Mouse (Mus musculus): Measurements from ENCODE around the gene Cd209b. TPM values are rescaled to one million over a fixed set of nuclear protein-coding genes. Genes with fewer than 3 reads are reported as not detected.

Cd209b gene
- not detected in 2 replicates for polyA plus RNA-seq (2016; fragmentation: Nextera tagmentation; extraction: Ambion mirVana)

- Histone ChIP-seq H3K27ac (replicated peaks) (no peak within 1 kb of the TSS), H3K9me3 (peaks cover 54% of the 10 kb centered on the region), H3K4me3 (no peak within 1 kb of the TSS), H3K27me3 (replicated peaks; ENCODE audit: low read depth, poor library complexity, severe bottlenecking) (no peaks in the 10 kb centered on the region), H3K4me1 (no peaks in the 10 kb centered on the region), H3K36me3 (replicated peaks) (no peaks in the 10 kb centered on the region)
- WGBS = 90% methylated on average over 3 of the region's 3 CpGs
- no peak for DNase-seq (ENCODE audit: low spot score)
Observed at GRCm38 (mm10) chr8:3926744-3927143, at the start of gene Cd209b. Gene Cd209b (minus strand): TSS chr8:3926844.

GRCm38 (mm10) chr8:3956037-3956436 is 29.4 kb upstream of the Cd209b start:
- WGBS = 71% methylated on average over 1 of the region's 1 CpGs
- Histone ChIP-seq H3K27me3 (replicated peaks; ENCODE audit: low read depth, poor library complexity, severe bottlenecking) (no peaks in the 10 kb centered on the region), H3K36me3 (replicated peaks) (no peaks in the 10 kb centered on the region), H3K4me1 (no peaks in the 10 kb centered on the region), H3K4me3 (no peak overlapping the region), H3K27ac (replicated peaks) (no peak overlapping the region), H3K9me3 (peaks cover 53% of the 10 kb centered on the region)
- DNase-seq (ENCODE audit: low spot score) = no peak

- Histone ChIP-seq H3K27me3 (replicated peaks; ENCODE audit: low read depth, poor library complexity, severe bottlenecking) (no peaks in the 10 kb centered on the region), H3K9me3 (peaks cover 44% of the 10 kb centered on the region), H3K4me1 (no peaks in the 10 kb centered on the region), H3K4me3 (no peak within 1 kb of the TSS), H3K36me3 (replicated peaks) (no peaks in the 10 kb centered on the region), H3K27ac (replicated peaks) (no peak within 1 kb of the TSS)
- WGBS = 84% methylated on average over 1 of the region's 1 CpGs
- no peak for DNase-seq (ENCODE audit: low spot score)
Observed at GRCm38 (mm10) chr8:3954646-3955045, 28.0 kb upstream of the Cd209b start, which contains the start of gene Cd209c. Gene Cd209c (minus strand): TSS chr8:3954746.

GRCm38 (mm10) chr8:3940023-3940422 is 13.4 kb upstream of the Cd209b start:
- 94% methylated on average over 3 of the region's 3 CpGs for WGBS
- no peaks in the 10 kb centered on the region for H3K27me3 ChIP-seq (replicated peaks; ENCODE audit: low read depth, poor library complexity, severe bottlenecking)
- no peaks in the 10 kb centered on the region for H3K36me3 ChIP-seq (replicated peaks)
- no peak overlapping the region for H3K27ac ChIP-seq (replicated peaks)
- H3K9me3 ChIP-seq = peaks cover 76% of the 10 kb centered on the region
- no peaks in the 10 kb centered on the region for H3K4me1 ChIP-seq
- H3K4me3 ChIP-seq = no peak overlapping the region
- DNase-seq (ENCODE audit: low spot score) = no peak

- Histone ChIP-seq H3K4me3 (no peak within 1 kb of the TSS), H3K27me3 (replicated peaks; ENCODE audit: low read depth, poor library complexity, severe bottlenecking) (no peaks in the 10 kb centered on the region), H3K27ac (replicated peaks) (no peak within 1 kb of the TSS), H3K4me1 (no peaks in the 10 kb centered on the region), H3K36me3 (replicated peaks) (no peaks in the 10 kb centered on the region), H3K9me3 (peaks cover 32% of the 10 kb centered on the region)
- no peak for DNase-seq (ENCODE audit: low spot score)
- WGBS = 78% methylated on average over 4 of the region's 4 CpGs
Observed at GRCm38 (mm10) chr8:3878455-3878854, 48.2 kb downstream of the Cd209b start, which contains the start of gene Cd209d. Gene Cd209d (minus strand): TSS chr8:3878555.

- H3K4me3 ChIP-seq = no peak overlapping the region
- WGBS = 87% methylated on average over 2 of the region's 2 CpGs
Observed at GRCm38 (mm10) chr8:3876121-3876520, 50.5 kb downstream of the Cd209b start.

More at GRCm38 (mm10) chr8:3876121-3876520, 50.5 kb downstream of the Cd209b start:
- DNase-seq (ENCODE audit: low spot score) = no peak
- Histone ChIP-seq H3K36me3 (replicated peaks) (no peaks in the 10 kb centered on the region), H3K9me3 (peaks cover 45% of the 10 kb centered on the region), H3K27me3 (replicated peaks; ENCODE audit: low read depth, poor library complexity, severe bottlenecking) (no peaks in the 10 kb centered on the region), H3K4me1 (no peaks in the 10 kb centered on the region), H3K27ac (replicated peaks) (no peak overlapping the region)

Other genes with a start within 250 kb of the Cd209b start
- 0.32 and 0.36 TPM in 2 replicates for gene Fcer2a, start 232.7 kb downstream of the Cd209b start, polyA plus RNA-seq (2016; fragmentation: Nextera tagmentation; extraction: Ambion mirVana)
- 0.16 and 0.20 TPM in 2 replicates for gene Clec4g, start 206.2 kb downstream of the Cd209b start, polyA plus RNA-seq (2016; fragmentation: Nextera tagmentation; extraction: Ambion mirVana)
- not detected in 2 replicates for gene Cd209a, start 177.9 kb downstream of the Cd209b start, polyA plus RNA-seq (2016; fragmentation: Nextera tagmentation; extraction: Ambion mirVana)
- not detected in 2 replicates for gene Cd209e, start 72.5 kb downstream of the Cd209b start, polyA plus RNA-seq (2016; fragmentation: Nextera tagmentation; extraction: Ambion mirVana)
- not detected in 2 replicates for gene Cd209d, start 48.3 kb downstream of the Cd209b start, polyA plus RNA-seq (2016; fragmentation: Nextera tagmentation; extraction: Ambion mirVana)
- gene Cd209c, start 27.9 kb upstream of the Cd209b start, polyA plus RNA-seq (2016; fragmentation: Nextera tagmentation; extraction: Ambion mirVana) = 0.48 and 0.74 TPM in 2 replicates
- gene Cd209f, start 179.0 kb upstream of the Cd209b start, polyA plus RNA-seq (2016; fragmentation: Nextera tagmentation; extraction: Ambion mirVana) = not detected in 2 replicates
- gene Cd209g, start 207.3 kb upstream of the Cd209b start, polyA plus RNA-seq (2016; fragmentation: Nextera tagmentation; extraction: Ambion mirVana) = not detected in 2 replicates
- 23.3 and 25.9 TPM in 2 replicates for gene Evi5l, start 239.7 kb upstream of the Cd209b start, polyA plus RNA-seq (2016; fragmentation: Nextera tagmentation; extraction: Ambion mirVana)

Data from embryonic facial prominence, embryonic 10.5 days (tissue).